Mouse (Mus musculus) neural tube, embryonic 15.5 days (tissue): ENCODE data around the gene Cilp. TPM values are rescaled to one million over a fixed set of nuclear protein-coding genes. Genes with fewer than 3 reads are reported as not detected.

Experiments
- polyA plus RNA-seq: library from polyadenylated mRNA; unstranded; fragments of >200 nt; fragmentation: Nextera tagmentation; extraction: Ambion mirVana; gene quantifications from 2 replicates; pipeline ENCODE4 v1.2.1, GENCODE M21; 2015

The Cilp gene
- polyA plus RNA-seq, 1 experiment from 2014 or later = 0.58 TPM

Other genes starting within 250 kb of the Cilp start
- gene Hacd3, start 243.5 kb upstream of the Cilp start, polyA plus RNA-seq = 216 and 238 TPM in 2 replicates
- gene Dpp8, start 232.8 kb upstream of the Cilp start, polyA plus RNA-seq = 31.2 and 32.9 TPM in 2 replicates
- gene Igdcc4, start 163.7 kb upstream of the Cilp start, polyA plus RNA-seq = 15.1 and 17.8 TPM in 2 replicates
- gene Igdcc3, start 124.0 kb upstream of the Cilp start, polyA plus RNA-seq = 7.9 and 8.9 TPM in 2 replicates
- 6.4 and 8.9 TPM in 2 replicates for gene Parp16, start 69.8 kb upstream of the Cilp start, polyA plus RNA-seq
- gene Clpx, start 29.1 kb downstream of the Cilp start, polyA plus RNA-seq = 40.6 and 43.3 TPM in 2 replicates
- 8.9 TPM in 2 replicates for gene Pdcd7, start 80.9 kb downstream of the Cilp start, polyA plus RNA-seq
- gene Ubap1l, start 95.9 kb downstream of the Cilp start, polyA plus RNA-seq = 2.3 and 3.6 TPM in 2 replicates
- gene Kbtbd13, start 126.5 kb downstream of the Cilp start, polyA plus RNA-seq = 0.51 TPM in 2 replicates
- 5.8 and 7.4 TPM in 2 replicates for gene Rasl12, start 133.3 kb downstream of the Cilp start, polyA plus RNA-seq
- gene Slc51b, start 157.8 kb downstream of the Cilp start, polyA plus RNA-seq = 0.27 TPM in 1 of 2 replicates, not detected in the other
- 22.5 and 23.0 TPM in 2 replicates for gene Mtfmt, start 170.6 kb downstream of the Cilp start, polyA plus RNA-seq
- 104 and 109 TPM in 2 replicates for gene Spg21, start 195.8 kb downstream of the Cilp start, polyA plus RNA-seq